Mouse (Mus musculus): ENCODE data around the gene Pde10a.

DNA sequence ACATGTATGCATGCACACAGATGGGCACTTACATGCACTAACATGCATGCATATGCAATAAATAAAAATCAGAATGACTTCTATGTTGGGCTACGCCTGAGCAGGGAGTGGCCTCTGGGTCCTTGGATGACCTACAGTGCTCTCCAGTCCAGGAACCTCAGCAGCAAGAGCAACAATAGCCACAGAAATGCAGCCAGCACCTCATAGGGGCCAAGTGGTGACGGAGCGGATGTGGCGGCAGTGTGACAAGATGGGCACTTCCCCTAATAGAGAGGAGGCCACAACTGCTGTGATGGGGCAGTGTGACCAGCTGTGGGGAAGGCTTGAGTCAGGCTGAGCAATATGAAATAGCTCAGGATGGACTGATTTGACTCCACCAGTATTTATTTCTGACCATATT is 109.3 kb downstream of the Pde10a start:
- TF ChIP-seq CTCF (IDR thresholded peaks at IDR 0.05; ENCODE audit: low read depth) (no peak), EP300 (IDR thresholded peaks at IDR 0.05; ENCODE audit: low read depth) (no peak)

Data from heart, postnatal 0 days (tissue).